Mouse (Mus musculus): ENCODE results near the gene Rerg.
A peak's percentile ranks its signal among the peaks of the same experiment; 100 is the strongest.

Rerg gene

GRCm38 (mm10) chr6:137131794-137132193 is 38.5 kb downstream of the Rerg start:
- no peak for DNase-seq (ENCODE audit: low read depth, low spot score)

GRCm38 (mm10) chr6:137131349-137131748 is 38.9 kb downstream of the Rerg start:
- no peak for DNase-seq (ENCODE audit: low read depth, low spot score)

GRCm38 (mm10) chr6:137126861-137127260 is 43.4 kb downstream of the Rerg start:
- no peak for DNase-seq (ENCODE audit: low read depth, low spot score)

GRCm38 (mm10) chr6:137126224-137126623 is 44.1 kb downstream of the Rerg start:
- no peak for DNase-seq (ENCODE audit: low read depth, low spot score)

DNA sequence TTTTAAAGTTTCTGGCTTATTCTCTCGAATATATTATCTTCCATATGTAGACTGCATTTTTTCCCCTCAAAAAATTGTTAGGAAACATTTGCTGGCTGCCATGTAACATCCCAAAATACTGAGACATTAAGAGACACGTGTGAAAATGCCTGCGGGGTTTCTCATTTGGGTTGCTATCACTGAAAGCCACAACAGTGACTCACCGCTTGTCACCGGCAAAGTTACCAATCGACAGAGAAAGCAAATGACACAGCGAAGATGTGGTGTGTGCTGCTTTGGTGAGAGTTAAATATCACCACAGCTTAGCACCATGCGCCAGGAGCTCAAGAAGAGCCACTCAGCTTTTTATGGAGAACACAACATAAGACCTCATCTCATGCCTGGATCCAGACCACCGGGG is 44.9 kb downstream of the Rerg start:
- DNase-seq (ENCODE audit: low read depth, low spot score) = peak; percentile 82

DNA sequence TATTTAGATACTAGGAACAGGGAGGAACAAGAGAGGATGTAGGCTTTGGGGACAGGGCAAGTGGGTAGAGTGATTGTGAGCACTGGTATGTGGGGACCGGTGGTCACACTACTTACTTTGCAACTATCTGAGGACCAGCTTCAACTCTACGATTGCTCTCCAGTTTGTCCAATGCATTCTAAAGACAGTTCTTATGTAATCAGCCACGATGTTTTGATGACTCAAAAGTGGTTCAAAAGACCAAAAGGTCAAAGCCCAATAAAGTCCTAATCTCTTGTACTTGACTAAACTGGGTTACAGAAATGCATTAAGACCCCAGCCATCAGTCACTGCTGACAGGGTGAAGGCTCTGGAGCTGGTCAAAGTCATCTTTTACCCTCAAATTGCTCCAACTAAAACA is 45.3 kb downstream of the Rerg start:
- DNase-seq (ENCODE audit: low read depth, low spot score) = no peak

DNA sequence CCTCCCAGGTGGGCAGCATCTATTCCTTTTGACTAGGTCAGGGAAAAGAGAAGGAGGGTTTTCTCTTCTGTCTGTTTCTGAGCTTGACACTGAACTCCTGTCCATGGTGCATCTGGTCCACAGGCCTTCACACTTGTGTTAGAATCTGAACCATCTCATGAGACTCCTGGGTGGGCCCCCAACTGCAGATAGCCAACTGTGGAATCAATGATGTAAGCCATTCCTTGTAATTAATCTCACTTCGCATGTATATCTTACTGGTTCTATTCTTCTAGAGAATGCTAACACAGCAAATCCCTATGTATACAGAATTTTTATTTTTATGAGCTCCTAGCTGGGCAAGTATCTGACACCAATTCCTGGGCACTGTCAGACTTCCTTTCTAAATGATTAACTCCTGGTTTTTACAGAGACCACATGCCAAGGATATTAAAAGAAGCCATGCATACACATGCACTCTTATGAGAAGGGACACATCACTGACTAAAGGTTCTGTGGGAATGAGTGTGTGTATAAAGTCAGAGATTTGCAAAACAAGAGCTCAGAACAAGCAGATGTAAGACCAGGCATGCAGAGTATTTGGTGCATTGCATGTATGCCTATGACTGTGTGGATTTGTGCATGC is 53.3 kb downstream of the Rerg start:
- DNase-seq (ENCODE audit: low read depth, low spot score) = no peak

DNA sequence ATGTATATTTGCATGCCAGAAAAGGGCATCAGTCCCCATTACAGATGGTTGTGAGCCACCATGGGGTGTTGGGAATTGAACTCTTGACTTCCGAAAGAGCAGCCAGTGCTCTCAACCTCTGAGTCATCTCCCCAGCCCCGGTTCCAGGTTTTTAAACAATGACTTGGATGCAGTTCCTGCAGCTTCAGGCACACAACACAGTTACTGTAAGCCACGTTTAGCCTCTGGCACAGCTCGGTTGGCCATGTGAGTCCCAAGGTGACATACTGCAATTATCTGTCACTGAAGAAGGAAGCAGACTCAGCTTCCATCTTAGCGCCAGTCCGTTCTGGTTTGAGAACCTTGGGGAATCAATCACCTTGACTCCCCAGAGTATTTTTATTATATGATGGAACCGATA is 55.4 kb downstream of the Rerg start:
- DNase-seq (ENCODE audit: low read depth, low spot score) = no peak

- no peak for DNase-seq (ENCODE audit: low read depth, low spot score)
These were observed 59.0 kb downstream of the Rerg start for GRCm38 (mm10) chr6:137111266-137111813.

- no peak for DNase-seq (ENCODE audit: low read depth, low spot score)
These were observed 59.5 kb downstream of the Rerg start for GRCm38 (mm10) chr6:137110778-137111174.

DNA sequence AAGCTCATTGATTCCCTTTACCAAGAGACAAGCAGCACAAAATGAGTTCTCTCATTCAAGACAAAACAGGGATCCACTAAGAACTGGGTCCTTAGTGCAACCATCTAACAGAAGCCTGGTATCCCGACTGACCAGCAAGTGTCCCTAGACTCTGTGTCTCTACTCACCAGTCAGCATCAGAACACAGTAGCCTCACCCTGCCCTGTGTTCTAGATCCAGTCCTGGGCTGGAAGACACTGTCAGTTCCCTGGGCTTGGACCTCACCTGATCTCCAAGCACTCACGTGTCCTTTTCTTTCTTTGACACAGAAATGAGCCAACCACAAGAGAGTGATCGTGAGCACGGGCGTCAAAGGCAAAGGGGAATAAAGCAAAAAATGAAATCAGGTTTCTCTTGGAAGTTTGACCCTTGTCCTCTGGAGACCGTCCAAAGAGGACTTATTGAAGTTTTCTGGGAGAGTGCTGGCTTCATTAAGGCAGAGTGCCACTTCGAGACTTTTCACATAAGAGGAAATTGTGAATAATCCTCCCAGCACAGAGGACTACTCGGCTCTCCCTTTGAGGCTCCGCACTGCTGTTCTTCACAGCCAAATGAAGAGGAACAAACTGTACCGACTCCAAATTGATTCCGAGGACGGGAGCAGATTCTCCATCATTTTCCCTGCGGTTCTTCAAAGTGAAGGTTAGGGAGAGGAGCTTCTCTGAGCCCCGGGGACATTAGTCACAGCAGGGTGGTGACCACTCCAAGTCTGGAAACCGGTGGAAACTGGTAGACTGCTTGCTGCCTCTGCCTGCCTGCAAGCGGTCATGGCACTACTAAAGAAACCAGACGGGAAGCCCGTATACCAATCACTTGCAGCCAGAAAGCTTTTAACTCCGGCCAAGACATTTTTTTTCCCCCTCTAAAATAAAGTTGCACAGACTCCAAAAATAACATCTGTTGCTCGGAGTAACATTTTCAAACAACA is 60.2 kb downstream of the Rerg start:
- DNase-seq (ENCODE audit: low read depth, low spot score) = peak; percentile 61

- no peak for DNase-seq (ENCODE audit: low read depth, low spot score)
These were observed 65.0 kb downstream of the Rerg start for GRCm38 (mm10) chr6:137105285-137105684.

DNA sequence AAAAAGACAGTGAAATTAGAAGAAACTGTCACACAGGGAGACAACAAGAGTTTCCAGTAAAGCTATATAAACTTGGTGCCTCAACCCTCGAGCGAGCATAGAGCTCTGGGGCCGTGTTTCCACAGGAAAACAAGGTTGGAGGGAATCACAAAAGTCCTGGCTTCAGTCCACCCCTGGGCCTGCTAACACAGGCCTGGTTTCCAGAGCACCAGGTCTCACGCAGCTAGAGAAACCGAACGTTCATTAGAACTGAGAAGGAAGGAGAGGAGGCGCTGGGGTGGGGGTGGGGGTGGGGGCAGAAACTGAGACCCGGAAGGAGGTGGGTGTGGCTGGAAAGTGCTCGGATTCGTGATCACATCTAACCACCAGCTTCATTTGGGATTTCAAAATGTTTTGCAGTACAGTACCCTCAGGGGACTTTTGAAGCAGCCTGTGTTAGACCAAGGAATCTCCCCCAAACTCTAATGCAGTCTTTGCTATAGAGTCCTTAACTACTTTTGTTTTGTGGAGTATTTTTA is 67.6 kb downstream of the Rerg start:
- no peak for DNase-seq (ENCODE audit: low read depth, low spot score)

DNA sequence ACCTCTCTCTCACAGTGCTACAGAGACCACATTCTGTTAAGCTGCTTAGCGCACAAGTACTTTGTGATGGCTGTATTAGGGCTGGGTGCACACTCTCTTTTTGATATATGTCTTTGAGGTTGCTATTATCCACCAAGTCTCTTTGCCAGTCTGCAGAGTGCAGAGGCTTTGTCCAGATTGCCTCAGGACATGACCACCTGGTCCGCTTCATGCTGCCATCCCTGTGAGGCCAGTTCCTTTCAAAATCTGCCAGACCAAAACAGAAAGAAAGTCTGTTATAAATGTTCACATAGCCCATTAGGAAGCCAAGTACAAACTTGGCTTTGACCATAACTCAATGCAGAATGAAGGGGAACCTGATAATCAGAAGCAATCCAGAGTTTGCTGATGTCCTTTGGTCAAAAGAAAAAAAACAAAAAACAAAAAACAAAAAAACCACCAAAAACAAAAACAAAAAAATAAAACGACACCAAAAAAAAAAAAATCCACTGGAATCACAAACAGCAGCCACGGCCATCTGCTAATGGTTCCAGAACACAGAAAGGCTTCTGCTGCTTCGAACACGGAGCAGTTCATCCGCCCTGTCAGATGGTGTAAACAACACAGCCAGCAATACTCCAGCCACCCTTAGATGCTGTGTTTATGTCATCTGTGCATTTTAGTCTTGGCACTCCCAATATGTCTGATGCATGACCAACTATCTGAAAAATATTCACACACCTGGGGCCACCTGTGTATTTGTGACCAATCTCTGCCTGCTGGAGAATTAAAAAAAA is 68.2 kb downstream of the Rerg start:
- DNase-seq (ENCODE audit: low read depth, low spot score) = no peak

- peak; percentile 56 for DNase-seq (ENCODE audit: low read depth, low spot score)
These were observed 70.0 kb downstream of the Rerg start for GRCm38 (mm10) chr6:137100259-137100658.

- peak; percentile 72 for DNase-seq (ENCODE audit: low read depth, low spot score)
These were observed 71.8 kb downstream of the Rerg start for GRCm38 (mm10) chr6:137098232-137099191.

- DNase-seq (ENCODE audit: low read depth, low spot score) = no peak
These were observed 75.8 kb downstream of the Rerg start for GRCm38 (mm10) chr6:137094475-137094874.

DNA sequence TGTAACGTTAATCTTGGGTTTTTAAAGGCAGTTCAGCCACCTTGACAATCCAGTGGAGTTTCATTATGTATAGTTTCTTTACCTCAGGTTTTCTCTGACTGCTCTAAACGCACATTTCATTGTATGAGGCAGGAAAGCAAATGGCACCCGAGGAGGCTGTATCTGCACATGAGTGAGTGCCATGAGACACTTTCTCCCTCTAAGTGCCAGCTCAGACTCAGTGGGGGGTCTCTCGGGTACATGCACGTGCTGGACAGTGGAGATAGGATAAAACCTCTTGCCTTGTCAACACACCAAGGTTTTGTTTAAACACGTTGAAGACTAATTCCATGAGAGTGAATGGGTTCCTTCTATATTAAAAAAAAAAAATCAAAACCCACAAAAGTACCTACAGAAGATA is 81.8 kb downstream of the Rerg start:
- DNase-seq (ENCODE audit: low read depth, low spot score) = no peak

DNA sequence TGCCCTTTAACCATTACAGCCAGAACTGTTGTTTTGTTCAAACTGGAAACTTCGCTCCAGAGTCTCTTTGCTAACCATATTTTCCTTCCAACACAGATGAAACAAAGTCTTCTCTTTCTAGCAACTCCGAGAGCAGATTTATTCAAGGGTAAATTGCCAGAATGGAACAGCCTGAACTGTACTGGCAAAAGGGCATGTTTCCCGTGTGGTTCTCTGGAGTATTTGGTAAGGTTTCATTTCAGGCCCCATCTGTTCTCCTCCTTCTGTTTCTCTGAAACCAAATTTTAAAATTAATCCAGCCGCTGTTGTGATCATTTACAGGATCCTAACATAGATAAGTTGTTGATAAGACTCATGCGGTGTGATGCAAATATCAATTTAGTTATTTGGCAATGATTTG is 82.3 kb downstream of the Rerg start:
- peak; percentile 66 for DNase-seq (ENCODE audit: low read depth, low spot score)

GRCm38 (mm10) chr6:137087470-137087869 is 82.8 kb downstream of the Rerg start:
- DNase-seq (ENCODE audit: low read depth, low spot score) = no peak

Measured in brain, adult 2 months (tissue).